Mouse (Mus musculus): Measurements from ENCODE around the gene 4930590J08Rik.

GRCm38 (mm10) chr6:91938491-91938890 lies 35.9 kb downstream of the 4930590J08Rik start:
- no peak for TF ChIP-seq CTCF (IDR thresholded peaks at IDR 0.05; ENCODE audit: extremely low read depth, insufficient read depth, insufficient read length, insufficient replicate concordance)
- TF ChIP-seq POLR2A (IDR thresholded peaks at IDR 0.05; ENCODE audit: low read depth, low read length) = no peak

All from spleen, adult 2 months (tissue).